ENCODE assay signal across 14 mouse cellular contexts in the genomic region with DNA sequence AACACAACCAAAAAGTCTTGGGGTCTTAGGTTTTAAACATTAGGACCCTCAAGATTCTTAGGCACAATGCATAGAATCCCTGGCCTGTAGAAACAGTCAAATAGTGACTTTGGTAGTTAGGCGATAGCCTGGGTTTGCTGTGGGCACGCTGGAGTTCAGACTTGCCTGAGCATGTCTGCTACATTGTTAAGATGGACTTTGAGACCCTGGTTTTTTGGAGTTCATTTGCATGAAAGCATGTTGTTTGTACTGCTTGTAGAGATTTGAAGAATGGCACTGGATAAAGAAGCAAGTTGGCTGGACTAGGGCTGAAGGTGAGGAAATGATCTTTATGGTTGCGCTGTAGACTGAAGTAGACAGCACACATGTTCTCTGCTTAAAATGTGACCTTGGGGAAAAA.
"Had no signal": no experiment of that assay in that cellular context is flagged by ENCODE, and none has a peak within 500 bp of the region (broad histone marks: within the 10 kb centered on the region; RNA-seq: fewer than 3 reads in every experiment).

No protein-coding gene starts in this region.

- DNase-seq: layer of hippocampus, postnatal 36 days; liver, embryonic 13.5 days; lung, adult 2 months; lung, postnatal 14 days; lung, postnatal 4 days; midbrain, embryonic 14.5 days; thymus, adult 2 months; thymus, postnatal 14 days; thymus, postnatal 4 days had no signal

- H3K9ac ChIP-seq: intestine, embryonic 15.5 days; limb, embryonic 12.5 days; limb, embryonic 15.5 days; liver, embryonic 13.5 days had no signal

- H3K4me1 ChIP-seq: intestine, embryonic 15.5 days; limb, embryonic 12.5 days; limb, embryonic 15.5 days; liver, embryonic 13.5 days had no signal

- H3K27me3 ChIP-seq: intestine, embryonic 15.5 days; limb, embryonic 12.5 days; limb, embryonic 15.5 days; liver, embryonic 13.5 days had no signal

- H3K27ac ChIP-seq: intestine, embryonic 15.5 days; left cerebral cortex, adult 2 months; limb, embryonic 12.5 days; limb, embryonic 15.5 days; liver, embryonic 13.5 days; stomach, postnatal 0 days had no signal

- H3K4me3 ChIP-seq: intestine, embryonic 15.5 days; left cerebral cortex, adult 2 months; limb, embryonic 12.5 days; limb, embryonic 15.5 days; liver, embryonic 13.5 days had no signal

- H3K36me3 ChIP-seq: intestine, embryonic 15.5 days; limb, embryonic 12.5 days; limb, embryonic 15.5 days; liver, embryonic 13.5 days had no signal
